Mouse (Mus musculus): ENCODE data around the gene Iqschfp.

The Iqschfp gene

DNA sequence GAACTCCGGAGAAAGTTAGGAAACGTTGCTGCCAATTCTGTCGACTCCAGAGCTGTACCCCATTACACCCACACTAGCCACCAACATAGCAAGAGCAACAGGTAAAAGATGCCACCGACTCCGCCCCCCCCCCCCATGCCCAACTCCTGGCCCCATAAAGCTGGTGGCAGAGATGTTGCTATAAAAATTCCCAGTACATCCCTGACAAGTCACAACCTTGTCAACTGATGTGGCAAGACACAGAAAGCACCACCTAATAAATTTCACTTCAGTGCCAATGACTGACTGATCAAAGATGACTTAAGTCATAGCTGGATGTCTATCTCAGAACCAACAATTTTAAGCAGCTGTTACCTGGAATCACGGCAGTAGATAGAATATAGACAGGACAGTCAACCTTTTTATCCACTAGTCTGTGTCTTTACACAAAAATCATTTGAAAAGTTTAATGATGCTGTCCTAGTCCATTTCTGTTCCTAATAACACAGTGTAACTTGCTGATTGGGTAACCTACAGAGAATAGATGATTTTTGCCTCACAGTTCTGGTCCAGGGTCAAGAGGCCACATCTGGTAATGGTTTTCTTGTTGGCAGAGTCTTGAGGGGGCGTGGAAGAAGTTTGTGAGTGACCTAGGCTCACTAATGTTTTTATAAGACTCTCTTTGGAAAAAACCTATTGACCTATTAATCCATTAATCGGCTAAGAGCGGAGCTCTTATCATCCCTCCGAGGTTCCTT is 561.9 kb downstream of the Iqschfp start:
- peak; percentile 62 for DNase-seq

DNA sequence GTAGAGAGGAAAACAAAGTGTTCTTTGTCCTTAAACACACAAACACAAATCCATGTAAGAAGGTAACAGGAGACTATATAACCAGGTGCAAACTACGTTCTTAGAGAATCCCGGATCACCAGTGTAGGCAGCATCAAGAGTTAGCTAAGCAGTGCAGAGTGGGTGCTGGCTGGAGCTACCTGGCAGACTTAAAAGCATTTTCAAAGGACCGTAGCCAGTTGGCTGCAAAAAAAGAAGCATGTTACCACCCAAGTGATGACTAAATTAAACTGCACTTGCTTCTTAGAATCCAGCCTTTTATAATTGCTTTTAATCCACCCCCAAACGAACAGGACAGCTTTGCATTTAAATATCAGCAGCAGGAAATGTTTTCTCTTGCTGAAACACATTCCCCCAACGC is 574.6 kb downstream of the Iqschfp start:
- DNase-seq, result no peak

DNA sequence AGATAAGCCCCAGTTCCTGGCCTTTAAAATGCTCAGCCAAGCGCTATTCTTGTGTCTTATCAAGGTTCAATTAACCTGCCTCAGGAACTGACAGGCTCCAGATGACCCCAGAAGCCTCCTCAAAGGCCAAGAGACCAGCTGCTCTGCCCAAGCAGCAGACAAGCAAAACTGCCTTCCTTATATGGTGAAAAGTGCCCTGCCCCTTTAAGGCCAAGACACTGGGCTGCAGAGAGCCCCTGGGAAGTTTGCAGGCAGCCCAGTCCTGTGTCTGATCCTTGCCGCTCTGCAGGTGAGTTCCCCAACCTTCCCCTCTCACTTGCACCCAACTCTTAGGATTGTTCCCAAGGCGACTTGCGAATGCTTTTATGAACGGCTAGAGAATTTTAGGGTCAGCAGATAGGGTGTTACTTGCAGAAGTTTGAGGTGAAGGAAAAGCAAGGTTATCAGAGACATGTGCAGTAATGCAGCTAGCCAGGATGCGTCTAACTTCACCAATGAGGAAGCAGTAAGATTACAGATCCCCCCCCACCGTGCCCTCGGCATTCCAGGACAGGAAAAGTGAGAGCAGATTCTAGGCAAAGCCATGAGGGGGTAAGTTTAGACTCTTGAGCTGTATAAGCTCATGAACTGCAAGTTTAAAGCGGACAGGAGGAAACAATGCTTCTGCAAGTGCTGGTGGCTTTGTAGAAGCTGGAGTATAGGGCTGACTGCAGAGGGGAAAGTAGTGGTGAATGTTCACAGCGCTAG is 576.1 kb downstream of the Iqschfp start:
- DNase-seq, result peak; percentile 24

DNA sequence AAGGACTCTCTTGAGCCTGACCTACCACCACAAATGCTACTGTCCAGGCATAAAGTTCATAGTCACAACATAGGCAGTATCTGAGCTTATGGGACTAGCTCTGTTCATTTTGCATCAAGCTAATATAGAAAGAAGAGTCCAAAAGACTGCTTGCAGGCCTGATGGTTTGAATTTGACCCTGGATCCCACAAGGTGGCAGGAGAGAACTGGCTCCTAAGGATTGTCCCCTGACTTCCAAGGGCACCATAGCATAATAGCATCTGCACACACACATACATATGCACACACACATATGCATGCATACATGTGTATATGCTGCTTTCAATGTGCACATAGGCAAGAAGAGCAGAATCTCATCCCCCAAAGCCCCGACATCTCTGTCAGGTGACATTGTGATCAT is 577.6 kb downstream of the Iqschfp start:
- no peak for DNase-seq

DNA sequence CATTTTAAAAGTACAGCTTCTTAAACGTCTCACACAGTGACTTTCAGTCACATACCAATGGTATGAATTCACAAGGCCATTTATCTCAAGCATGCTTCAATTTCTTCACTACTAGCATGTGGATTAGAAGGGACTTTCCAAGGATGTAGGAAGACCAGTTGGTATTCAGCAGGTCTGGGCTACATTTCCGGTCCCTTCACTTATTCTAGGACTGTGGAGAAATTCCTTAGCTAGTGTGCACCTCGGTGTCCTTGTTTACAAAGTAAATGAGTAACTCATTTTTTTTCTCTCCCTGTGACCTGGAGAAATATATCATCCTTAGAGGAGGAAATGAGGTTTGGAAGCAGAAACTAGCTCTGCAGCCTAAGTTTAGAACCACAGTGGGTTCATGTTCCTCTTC is 578.0 kb downstream of the Iqschfp start:
- no peak for DNase-seq

DNA sequence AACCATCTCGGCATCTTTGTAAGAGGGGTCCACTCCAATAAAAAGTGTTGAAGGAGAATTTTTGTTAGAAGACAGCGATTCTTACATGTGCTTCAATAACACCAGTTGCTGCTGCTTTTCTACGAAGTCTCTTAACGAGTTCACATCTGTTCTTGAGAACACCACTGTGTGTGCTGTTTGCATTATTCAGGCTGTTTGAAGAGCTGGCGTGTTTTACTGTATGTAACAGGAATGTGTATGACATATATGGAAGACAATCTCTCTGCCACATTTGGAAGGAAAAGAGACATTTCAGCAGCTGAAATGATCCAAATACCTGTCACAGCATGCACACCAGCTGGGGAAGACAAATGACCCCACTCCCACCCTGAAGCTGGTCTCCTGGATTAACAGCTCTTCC is 578.6 kb downstream of the Iqschfp start:
- no peak for DNase-seq

DNA sequence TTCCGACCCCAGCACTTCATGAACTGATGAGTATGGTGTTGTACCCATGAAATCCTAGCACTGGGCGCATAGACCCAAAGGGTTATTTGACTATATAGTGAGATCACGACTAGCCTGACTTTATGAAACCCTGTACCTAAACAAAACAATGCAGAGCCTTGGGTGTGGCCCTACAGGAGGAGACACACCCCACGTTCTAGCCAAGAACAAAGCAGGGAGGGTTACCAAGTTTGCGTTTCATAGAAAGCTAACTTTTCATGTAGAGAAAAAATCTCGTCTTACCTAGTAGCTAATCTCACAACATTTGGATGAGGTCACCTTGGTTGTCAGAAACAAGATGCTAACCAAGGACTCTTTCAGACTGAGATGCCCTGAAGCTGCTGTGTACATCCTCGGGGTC is 584.3 kb downstream of the Iqschfp start:
- DNase-seq, result no peak

DNA sequence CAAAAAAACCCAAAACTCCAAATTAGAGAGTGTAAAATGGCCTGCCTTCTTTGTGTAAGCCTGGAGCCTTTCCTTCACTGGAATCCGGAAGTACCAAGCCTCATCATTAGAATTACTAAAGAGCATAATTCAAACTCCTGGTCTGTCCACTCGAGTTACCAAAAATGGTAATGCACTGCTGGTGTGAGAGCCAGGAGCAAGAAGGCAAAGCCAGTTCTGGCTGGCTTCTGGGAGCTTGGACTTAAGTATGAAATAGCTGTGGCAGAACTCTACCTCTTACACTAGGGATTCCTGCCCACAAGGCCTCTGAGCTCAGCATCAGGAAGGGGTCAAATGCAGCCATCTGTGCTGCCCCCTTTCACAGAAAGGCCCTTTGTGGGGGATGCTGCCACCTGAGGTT is 585.4 kb downstream of the Iqschfp start:
- no peak for DNase-seq

DNA sequence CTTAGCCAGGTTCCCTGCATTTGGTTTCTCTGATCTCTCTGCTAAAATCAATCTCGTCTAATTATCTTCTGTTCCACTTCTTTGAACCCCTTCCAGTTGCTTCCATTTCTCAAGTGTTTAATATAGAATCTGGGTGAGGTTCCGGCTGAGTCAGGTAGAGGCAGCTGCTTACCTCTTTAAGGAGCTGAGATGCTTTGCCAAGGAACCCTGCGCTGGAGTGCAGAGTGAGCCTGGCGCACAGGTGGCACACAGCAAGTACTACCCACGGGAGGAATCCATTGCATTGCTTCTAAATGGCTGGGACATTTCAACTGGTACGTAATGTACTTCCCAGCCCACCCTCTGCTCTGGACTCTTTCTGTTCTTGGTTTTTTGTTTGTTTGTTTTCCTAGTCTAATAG is 587.2 kb downstream of the Iqschfp start:
- DNase-seq, result no peak

DNA sequence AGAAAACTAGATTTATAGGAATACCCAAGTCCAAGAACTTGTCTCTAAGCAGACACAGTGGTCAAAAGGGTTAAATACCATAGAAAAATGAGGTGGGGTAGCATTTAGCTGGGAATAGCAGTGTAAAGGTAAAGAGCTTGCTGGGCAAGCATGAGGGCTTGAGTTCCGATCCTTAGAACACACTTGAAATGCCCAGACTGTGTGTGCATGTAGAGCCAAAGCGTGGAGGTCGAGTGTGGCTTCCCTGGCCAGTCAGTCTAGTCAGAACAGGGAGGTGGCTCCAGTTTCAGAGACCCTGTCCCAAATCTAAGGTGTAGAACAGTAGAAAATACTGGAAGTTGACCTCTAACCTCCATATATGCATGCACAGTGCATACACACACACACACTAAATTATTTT is 591.5 kb downstream of the Iqschfp start:
- no peak for DNase-seq

DNA sequence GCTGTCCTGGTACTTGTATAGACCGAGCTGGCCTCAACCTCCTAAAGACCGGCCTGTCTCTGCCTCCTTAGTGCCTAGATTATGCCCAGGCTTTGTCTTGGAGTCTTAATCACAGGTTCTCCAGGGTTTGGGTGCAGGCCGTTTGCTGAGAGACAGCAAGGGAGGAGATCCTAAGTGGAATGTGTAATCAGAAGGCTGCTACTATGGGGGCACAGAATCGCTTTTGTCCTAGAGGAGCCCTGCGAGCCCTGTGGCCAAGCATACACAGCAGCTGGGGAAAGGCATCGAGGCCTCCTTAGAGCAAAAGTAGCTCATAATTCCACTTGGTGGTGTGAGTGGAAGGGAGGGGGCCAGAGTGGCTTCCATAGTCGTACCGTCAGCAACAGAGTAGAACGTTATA is 592.0 kb downstream of the Iqschfp start:
- no peak for DNase-seq

DNA sequence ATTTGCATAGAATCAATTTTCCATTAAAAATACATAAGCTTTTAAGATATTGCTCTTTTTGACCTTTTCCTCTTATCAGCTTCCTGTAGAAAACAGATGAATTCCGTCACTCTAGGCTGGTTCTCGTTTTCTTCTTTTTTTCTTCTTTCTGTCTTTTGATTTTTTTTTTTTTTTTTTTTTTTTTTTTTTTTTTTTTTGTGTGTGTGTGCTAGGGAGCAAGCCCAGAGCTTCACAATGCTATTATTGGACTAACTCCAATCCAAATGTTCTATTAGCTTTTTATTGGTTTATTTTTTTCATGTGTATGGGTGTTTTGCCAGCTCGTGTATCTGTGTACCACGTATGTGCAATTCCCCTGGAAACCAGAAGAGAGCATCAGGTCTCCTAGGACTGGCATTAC is 592.5 kb downstream of the Iqschfp start:
- DNase-seq, result no peak

DNA sequence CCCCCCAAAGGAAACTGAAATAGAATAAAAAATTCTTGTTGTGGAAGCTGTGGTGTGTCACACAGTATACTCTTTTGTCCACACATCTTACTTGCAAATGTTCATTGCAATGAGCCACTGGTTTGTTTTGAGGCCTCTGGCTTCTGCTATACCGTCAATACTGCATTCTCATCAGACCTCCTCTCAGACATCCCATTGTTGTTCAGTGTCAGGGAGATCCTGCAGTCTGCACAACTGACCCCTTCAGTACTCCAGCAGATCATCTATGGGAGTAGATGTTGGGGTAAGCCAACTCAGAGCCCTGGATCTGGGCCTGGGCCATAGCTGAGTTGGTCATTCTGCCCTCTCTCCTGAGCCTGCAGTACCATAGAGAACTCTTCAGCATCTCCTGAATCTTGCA is 595.6 kb downstream of the Iqschfp start:
- no peak for DNase-seq

DNA sequence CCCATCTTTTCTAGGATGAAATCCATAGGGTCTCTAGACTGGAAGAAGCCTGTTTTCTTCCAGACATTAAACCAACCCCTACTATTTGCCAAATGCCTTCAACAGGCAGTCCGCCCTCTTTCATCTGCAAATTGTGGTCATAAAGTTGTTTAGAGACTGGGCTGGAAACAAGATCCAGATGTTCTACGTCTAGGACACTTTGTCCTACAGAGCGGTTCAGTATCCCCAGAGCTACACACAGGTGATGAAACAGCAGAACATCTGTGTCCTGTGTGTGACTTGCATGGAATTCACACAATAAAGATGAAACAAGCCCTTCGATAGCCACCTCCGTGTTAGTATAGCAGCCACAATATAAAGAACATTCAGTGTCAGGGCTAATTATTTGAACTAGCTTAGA is 596.3 kb downstream of the Iqschfp start:
- no peak for DNase-seq

DNA sequence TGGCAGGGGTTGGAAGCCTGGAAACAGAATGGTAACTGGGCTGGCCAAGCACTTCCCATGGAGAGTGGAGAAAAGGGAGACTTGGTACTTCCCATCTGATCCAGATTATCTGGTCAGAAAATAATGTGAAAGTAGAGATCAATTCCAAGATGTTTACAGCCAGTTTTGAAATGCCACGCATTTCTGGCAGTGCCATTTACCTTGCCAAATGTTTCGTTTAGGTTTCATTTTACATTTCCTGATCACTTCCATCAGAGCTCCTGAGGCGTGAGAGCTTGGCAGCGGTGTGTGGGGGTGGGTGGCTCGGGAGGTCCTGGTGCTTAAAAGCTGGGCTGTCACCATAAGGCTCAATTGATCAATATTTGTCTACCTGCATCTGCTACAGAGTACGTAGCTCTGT is 599.5 kb downstream of the Iqschfp start:
- DNase-seq, result no peak

DNA sequence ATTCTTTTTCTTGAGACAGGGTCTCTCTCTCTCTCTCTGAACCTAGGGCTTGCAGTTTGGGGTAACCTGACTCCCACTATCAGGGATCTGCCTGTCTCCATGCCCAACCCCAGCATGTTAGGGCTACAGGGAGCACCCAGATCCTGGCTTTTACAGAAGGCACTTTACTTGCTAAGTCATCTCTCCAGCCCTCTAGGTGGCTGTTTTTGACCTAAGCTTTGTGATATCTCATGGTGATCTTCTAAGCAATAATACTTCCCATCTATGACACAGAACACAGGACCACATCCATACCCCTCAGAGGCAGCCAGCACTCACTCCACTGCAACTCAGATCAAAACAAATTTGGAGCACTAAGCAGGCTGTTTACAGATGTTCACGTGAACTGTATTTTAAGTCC is 600.0 kb downstream of the Iqschfp start:
- no peak for DNase-seq

DNA sequence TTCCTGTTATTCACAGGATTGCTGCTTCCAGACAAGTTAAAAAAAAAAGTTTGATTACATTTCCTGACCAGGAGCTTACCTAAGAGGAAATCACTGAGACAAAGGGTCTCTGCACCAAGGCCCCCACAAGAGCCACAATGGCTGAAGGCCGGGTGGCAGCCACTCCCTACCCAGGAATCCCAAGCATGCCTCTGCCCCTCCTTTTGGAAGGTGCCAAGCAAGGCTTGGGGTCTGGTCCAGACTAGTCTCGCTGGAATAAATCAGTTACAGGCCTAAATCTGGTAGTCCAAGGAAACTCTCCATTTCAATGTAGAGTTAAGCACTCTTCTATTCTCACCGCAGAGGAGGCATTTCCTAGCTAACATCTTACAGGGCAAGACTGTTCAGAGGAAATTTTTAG is 600.5 kb downstream of the Iqschfp start:
- DNase-seq, result peak; percentile 65

DNA sequence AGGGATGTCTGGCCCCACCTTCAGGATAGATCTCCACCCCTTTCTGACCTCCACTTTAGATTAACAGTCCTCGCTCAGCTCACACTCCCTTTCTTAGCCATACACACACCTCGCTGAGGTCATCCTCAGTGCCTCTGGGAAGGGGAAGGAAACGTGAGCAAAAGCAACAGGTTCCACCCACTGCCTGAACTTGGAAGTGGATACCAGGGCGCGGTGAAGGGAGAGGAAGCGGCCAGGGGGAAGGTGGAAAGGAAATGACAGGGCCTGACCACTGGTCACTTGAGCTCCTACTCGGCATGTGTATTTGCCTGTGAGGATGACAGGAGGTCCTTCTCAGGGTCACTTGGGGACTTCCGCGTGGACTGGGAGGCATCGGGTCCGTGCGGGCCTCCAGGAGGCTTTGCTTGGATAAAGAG is 601.1 kb downstream of the Iqschfp start:
- DNase-seq, result peak; percentile 83

DNA sequence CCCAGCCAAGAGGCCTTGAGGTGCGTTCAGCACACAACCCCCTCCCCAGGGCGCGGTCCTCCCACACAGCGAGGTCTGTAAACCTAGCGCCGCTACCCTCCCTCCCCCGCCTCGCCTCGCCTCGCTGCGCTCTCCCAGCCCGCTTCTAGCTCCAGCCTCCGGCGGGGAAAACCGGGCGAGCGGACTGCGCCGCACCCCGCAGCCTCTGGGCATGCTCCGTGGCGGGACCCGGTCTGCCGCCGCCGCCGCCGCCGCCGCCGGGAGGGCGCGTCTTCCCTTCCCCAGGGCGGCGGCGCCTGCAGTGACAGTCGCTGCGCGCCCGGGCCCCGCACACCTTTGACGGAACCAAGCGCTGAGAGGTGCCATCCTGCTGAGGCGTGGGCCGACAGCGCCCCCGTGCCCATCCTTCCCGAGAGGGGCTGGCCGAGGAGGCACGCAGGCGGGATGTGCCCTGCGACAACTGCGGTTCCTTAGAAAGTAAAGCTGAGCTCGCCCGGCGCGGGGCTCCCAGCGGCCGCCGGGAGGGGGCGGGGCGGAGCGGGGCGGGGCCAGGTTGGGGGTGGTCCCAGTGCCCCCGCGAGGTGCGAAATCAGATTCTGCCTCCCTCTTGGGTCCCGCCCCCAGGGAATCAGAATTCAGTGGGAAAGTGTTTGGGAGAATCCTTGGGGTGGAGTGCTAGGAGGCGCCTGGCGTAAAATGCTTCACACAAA is 601.7 kb downstream of the Iqschfp start:
- DNase-seq, result peak; percentile 87

DNA sequence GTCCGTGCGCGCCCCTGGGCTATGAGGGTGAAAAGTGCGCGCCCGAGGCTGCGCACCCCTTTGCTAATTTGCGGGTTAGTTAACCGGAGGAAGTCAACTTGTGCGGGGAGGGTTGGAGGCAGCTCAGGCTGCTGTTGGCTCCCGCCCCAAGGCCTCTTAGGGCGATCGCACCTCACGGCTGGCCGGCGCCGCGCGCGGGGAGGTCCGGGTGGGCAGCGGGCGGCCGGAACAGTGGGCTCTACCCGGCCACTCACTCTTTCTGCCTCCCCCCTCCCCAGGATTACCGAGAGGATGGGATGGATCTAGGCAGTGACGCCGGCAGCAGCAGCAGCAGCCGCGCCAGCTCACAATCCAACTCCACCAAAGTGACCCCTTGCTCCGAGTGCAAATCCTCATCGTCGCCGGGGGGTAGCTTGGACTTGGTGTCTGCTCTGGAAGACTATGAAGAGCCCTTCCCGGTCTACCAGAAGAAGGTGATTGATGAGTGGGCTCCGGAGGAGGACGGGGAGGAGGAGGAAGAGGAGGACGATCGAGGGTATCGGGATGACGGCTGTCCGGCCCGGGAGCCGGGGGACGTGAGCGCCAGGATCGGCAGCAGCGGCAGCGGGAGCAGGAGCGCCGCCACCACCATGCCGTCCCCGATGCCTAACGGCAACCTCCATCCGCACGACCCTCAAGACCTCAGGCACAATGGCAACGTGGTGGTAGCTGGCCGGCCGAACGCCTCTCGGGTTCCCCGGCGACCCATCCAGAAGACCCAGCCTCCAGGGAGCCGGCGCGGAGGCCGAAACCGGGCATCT is 602.5 kb downstream of the Iqschfp start:
- peak; percentile 52 for DNase-seq

DNA sequence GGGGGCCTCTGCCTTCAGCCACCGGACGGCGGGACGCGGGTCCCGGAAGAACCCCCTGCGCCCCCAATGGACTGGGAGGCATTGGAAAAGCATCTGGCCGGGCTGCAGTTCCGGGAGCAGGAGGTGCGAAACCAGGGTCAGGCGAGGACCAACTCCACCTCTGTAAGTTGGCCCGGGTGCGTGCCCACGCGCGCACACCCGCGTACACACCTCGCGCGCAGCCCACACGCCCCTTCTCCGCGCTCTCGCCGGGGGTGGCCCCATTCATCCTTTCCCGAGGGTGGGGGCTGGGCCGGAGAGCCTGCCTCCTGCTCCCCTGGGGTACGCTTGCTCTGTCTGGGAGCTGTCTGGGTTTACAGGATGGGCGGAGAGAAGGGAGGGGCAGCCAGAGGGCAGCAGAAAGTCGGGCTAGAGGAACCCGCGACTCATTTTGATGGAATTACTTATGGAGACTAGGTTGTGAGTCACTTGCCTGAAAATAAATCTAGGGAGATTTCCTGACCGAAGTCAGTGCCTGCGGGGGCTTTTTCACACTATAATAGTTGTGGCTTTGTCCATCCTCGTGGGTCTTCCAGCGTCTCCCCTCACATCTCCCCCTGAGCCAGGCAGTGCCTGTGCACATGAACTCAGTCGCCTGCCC is 603.2 kb downstream of the Iqschfp start:
- DNase-seq, result peak; percentile 61

DNA sequence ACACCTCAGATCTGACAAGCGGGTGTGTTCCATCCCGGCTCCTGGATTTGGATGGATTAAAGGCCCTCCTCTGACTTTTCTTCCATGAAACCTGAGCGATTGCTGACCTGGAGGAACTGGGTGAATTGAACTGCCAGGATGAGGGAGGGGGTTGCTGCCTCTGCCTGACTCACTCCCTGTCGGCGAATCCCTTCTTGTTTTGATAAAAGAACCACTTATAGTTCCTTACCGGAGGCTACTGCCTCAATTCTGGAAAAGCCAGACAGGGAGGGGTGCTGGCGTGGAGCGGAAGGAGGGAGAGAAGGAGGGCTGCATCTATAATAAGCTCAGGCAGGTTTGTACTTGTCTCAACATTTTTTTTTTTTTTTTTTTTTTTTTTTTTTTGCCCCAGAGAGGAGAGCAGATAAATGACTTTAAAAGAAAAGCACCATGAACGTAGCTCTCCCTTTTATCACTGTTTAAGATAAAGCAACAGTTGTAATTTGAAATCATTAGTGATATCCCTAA is 603.8 kb downstream of the Iqschfp start:
- DNase-seq, result peak; percentile 29

Data from lung, postnatal 10 days (tissue).